Mouse (Mus musculus) intestine, embryonic 16.5 days (tissue): ENCODE results near the gene Cdk12. TPM values are rescaled to one million over a fixed set of nuclear protein-coding genes. Genes with fewer than 3 reads are reported as not detected.

Source experiments
- ATAC-seq: fragments of 200-750 bp; cut with Nextera tagmentation; 2 replicates; pipeline ENCODE4 v1.8.0; 2017; ENCODE audit warnings: moderate TSS enrichment, moderate library complexity
- H3K27ac ChIP-seq: fragments of 300-500 bp; sonication (generic); 2 replicates; pipeline ENCODE4 v1.5.1; 2014; ENCODE audit warnings: mild to moderate bottlenecking, low read length
- H3K27me3 ChIP-seq: fragments of 300-500 bp; sonication (generic); replicated peaks from 2 replicates; pipeline ENCODE4 v1.6.1; 2014; ENCODE audit warnings: low read length, control low read depth, mixed read lengths; ENCODE audit not compliant: control insufficient read depth, insufficient read depth
- H3K36me3 ChIP-seq: fragments of 300-500 bp; sonication (generic); 2 replicates; pipeline ENCODE4 v1.6.1; 2014; ENCODE audit warnings: low read length, control low read depth; ENCODE audit not compliant: control insufficient read depth, insufficient read depth
- H3K4me1 ChIP-seq: fragments of 300-500 bp; sonication (generic); 2 replicates; pipeline ENCODE4 v1.6.1; 2014; ENCODE audit warnings: low read length, control low read depth, mixed read lengths; ENCODE audit not compliant: control insufficient read depth, insufficient read depth
- H3K4me2 ChIP-seq: fragments of 300-500 bp; sonication (generic); 2 replicates; pipeline ENCODE4 v1.6.1; 2014; ENCODE audit warnings: low read depth, low read length, control low read depth
- H3K4me3 ChIP-seq: fragments of 300-500 bp; sonication (generic); 2 replicates; pipeline ENCODE4 v1.5.1; 2014; ENCODE audit warnings: mild to moderate bottlenecking, low read length
- H3K9ac ChIP-seq: fragments of 300-500 bp; sonication (generic); 2 replicates; pipeline ENCODE4 v1.6.1; 2014; ENCODE audit warnings: low read depth, low read length
- H3K9me3 ChIP-seq: fragments of 300-500 bp; sonication (generic); 2 replicates; pipeline ENCODE4 v1.6.1; 2016; ENCODE audit warnings: low read length, control low read depth; ENCODE audit not compliant: control insufficient read depth
- WGBS: fragments of 180-500 bp; shearing (Covaris S2); extraction: QIAGEN DNeasy Blood & Tissue Kit; methylation state at CpG from one replicate; pipeline ENCODE4 v1.1.7; 2014; 5-methylcytosine and 5-hydroxymethylcytosine counted together
- polyA plus RNA-seq: library from polyadenylated mRNA; unstranded; fragments of >200 nt; fragmentation: Nextera tagmentation; extraction: Ambion mirVana; gene quantifications from 2 replicates; pipeline ENCODE4 v1.2.1, GENCODE M21; 2015

Gene Cdk12
- polyA plus RNA-seq, 1 experiment from 2014 or later, result 6.2 TPM

DNA sequence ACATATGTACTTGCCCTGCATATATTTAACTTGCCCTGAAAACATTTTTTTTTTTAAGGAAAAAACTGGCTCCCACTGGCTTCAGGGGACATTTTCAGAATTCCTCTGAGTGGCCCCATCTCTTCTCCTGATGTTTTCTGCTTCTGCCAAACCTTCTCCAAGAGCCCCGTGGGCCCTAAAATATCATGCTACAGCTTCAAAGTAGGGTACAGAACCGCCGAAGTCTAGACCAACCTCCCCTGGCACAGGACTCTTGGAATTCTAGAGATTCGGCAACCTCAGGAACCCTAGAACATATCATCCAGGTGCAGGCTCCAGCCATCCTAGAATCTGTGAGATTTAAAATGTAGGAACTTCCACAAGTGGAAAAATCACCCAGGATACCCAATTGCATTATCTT is 116.7 kb downstream of the Cdk12 start:
- Histone ChIP-seq H3K4me3 (no peak overlapping the region), H3K4me2 (no peak overlapping the region), H3K9ac (no peak overlapping the region), H3K4me1 (no peaks in the 10 kb centered on the region), H3K27ac (no peak overlapping the region), H3K36me3 (no peaks in the 10 kb centered on the region), H3K27me3 (peaks cover 88% of the 10 kb centered on the region), H3K9me3 (no peaks in the 10 kb centered on the region)
- 16% methylated on average over 4 of the region's 4 CpGs for WGBS
- no peak for ATAC-seq

DNA sequence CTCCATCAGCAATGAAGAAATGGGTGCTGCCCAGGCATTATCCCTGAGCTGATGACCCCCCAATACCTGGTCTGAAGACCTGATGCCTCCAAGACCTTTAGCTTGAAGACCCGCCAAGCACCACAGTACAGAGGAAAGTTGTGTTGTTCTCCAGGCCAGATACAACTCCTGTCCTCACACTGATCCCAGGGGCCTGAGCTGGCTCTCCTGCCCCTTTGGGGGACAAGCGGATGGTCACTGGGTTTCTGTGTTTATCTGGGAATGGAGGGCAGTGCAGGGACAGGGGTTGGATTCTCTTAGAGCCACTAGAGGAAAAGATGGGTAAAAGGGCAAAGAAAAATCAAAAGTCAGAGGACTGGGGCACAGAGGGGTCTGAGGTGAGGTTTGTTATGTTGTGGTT is 117.1 kb downstream of the Cdk12 start:
- Histone ChIP-seq H3K4me1 (no peaks in the 10 kb centered on the region), H3K4me3 (no peak overlapping the region), H3K27ac (no peak overlapping the region), H3K36me3 (no peaks in the 10 kb centered on the region), H3K9me3 (no peaks in the 10 kb centered on the region), H3K4me2 (no peak overlapping the region), H3K27me3 (peaks cover 92% of the 10 kb centered on the region), H3K9ac (no peak overlapping the region)
- 6% methylated on average over 2 of the region's 2 CpGs for WGBS
- no peak for ATAC-seq

DNA sequence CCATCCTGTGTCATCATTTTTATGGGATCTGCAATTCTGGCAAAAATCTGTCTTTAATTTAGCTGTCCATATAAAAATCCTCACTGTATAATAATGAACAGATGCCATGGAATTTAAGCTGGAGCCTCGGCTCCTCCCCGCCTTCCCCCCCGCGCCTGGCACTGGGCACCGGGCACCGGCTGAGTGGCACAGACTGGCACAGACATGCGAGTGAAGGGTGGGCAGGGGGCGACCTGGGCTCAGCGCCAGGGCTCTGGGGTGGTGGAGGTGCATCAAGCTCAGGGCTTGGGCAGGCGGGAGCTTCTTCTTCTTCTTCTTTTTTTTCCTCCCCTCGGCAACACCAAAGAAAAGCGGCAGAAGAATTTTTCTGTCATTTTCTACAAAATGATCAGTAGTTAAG is 117.5 kb downstream of the Cdk12 start:
- peaks cover 94% of the 10 kb centered on the region for H3K27me3 ChIP-seq
- no peaks in the 10 kb centered on the region for H3K9me3 ChIP-seq
- H3K4me1 ChIP-seq, result no peaks in the 10 kb centered on the region

DNA sequence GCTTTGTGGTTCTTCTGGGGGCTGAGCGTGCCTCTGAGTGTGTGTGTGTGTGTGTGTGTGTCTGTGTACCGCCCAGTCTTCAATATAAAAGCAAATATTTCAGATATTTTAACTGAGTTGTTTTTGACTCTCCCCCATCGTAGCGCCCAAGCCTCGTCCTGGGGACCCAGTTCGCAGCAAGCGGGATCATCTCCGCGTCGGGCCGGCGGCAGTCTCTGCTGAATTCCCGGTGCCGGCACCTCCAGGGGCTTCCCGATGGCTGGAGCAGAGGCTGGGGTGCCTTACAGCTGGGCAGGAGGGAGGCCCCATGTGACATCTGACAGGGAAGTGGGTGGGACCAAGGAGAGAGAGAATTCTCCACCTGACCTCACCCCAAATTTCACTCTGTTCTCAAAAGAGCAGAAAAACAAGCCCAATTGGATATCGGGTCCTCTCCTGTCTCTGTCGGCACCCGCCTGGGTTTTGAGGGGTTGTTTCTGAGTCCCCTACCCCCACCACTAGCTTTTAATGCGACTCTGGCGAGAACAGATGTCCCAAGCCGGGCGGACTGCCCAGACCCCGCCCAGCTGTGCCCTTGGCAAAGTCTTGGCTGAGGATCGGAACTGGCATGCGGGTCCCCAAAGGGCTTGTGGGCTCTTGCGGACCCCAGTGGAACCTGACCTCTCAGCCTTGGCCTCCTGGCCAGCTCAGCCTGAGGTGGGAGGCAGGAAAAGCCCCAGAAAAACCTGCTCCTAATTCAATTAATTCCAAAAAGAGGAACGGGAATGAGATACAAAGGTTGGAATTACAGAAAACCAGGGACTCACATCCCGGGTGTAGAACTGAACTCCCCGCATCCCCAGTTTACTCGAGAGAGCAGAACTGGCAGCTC is 118.2 kb downstream of the Cdk12 start:
- no peak for ATAC-seq
- Histone ChIP-seq H3K36me3 (no peaks in the 10 kb centered on the region), H3K27me3 (peaks cover 95% of the 10 kb centered on the region), H3K9me3 (no peaks in the 10 kb centered on the region), H3K4me2 (no peak overlapping the region), H3K4me1 (no peaks in the 10 kb centered on the region), H3K27ac (no peak overlapping the region), H3K9ac (no peak overlapping the region), H3K4me3 (no peak overlapping the region)
- 2% methylated on average over 30 of the region's 30 CpGs for WGBS

More for the DNA sequence above, 117.5 kb downstream of the Cdk12 start:
- no peak overlapping the region for H3K27ac ChIP-seq
- no peak overlapping the region for H3K9ac ChIP-seq
- WGBS, result 16% methylated on average over 12 of the region's 12 CpGs
- no peak for ATAC-seq
- no peaks in the 10 kb centered on the region for H3K36me3 ChIP-seq
- no peak overlapping the region for H3K4me3 ChIP-seq
- H3K4me2 ChIP-seq, result no peak overlapping the region

DNA sequence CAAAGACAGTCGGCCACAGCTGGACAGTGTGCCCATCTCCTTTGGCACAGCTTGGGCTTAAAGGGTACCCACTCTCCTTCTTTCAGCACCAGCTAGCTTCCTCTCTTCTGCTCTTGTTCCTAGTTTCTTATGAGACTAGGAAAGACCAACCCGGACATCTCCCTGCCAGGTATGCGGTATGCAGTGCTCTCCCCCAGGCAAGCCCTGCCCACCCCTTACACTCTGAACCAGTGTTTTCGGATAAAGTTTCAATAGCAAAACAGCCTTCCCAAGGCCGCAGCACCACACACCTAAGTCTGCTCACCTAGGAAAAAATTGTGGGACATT is 118.8 kb downstream of the Cdk12 start:
- no peak overlapping the region for H3K4me2 ChIP-seq
- no peak overlapping the region for H3K9ac ChIP-seq
- no peaks in the 10 kb centered on the region for H3K9me3 ChIP-seq
- no peak for ATAC-seq
- 9% methylated on average over 5 of the region's 5 CpGs for WGBS
- no peak overlapping the region for H3K4me3 ChIP-seq
- H3K27ac ChIP-seq, result no peak overlapping the region
- H3K36me3 ChIP-seq, result no peaks in the 10 kb centered on the region
- no peaks in the 10 kb centered on the region for H3K4me1 ChIP-seq
- H3K27me3 ChIP-seq, result peaks cover 93% of the 10 kb centered on the region

DNA sequence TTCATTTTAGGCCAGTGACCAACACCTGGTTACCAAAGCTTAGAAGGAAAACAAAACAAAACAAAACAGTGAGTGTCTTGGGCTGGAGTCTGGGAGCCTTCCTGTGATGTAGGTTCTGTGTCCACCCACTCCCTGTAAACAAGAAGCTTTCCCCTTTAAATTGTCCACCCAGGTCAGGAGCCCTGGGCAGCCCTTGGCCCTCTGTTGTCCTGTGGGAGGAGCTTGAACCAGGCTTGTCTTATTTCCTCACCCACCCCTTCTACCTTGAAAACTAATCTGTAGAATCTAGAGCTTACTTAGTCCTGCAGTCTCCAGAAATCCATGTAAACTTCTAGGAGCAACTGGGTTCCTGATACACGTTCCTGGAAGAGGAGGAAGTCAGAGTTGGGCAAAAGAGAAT is 119.3 kb downstream of the Cdk12 start:
- no peak overlapping the region for H3K9ac ChIP-seq
- WGBS, result 7% methylated on average over 1 of the region's 1 CpGs

DNA sequence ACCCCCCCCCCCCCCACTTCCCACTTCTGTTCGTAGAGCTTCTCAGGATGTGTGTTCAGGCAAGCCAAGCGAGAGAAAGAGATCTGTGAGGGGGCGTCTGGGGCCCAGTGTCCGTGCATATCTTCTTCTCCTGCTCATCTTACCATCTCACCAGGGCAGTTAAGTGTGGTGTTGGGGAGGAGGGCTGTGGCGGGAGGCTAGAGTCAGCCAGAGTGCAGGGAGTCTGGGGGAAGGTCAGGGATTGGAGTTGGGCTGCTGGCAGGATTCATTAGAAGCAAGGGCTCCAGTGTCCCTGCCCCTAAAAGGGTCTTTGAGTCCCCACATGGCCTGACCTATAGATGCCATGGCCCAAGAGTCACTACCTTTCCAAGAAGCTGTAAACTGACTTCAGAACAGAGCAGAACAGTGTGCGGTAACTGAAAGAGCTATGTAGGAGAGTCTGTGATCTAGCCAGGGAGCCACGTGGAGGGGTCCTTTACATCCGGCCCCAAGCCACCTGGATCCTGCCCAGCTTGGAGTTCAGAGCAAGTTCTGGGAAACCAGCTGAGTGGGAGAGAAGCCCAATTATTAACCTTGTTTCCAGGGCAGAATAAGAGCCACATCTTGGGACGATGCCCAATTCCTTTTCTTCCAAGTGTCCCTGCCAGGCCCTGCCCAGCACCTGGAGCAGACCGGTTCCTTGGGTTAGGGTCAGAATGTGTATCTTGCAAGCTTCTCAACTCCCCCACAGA is 120.4 kb downstream of the Cdk12 start:
- H3K4me1 ChIP-seq, result peaks cover 15% of the 10 kb centered on the region
- no peaks in the 10 kb centered on the region for H3K9me3 ChIP-seq
- 3% methylated on average over 10 of the region's 10 CpGs for whole genome bisulfite sequencing
- no peak for ATAC-seq
- H3K9ac ChIP-seq, result no peak overlapping the region
- no peak overlapping the region for H3K27ac ChIP-seq
- no peak overlapping the region for H3K4me2 ChIP-seq
- no peak overlapping the region for H3K4me3 ChIP-seq
- no peaks in the 10 kb centered on the region for H3K36me3 ChIP-seq
- H3K27me3 ChIP-seq, result peaks cover 95% of the 10 kb centered on the region

More for the DNA sequence above, 119.3 kb downstream of the Cdk12 start:
- Histone ChIP-seq H3K36me3 (no peaks in the 10 kb centered on the region), H3K4me2 (no peak overlapping the region), H3K9me3 (no peaks in the 10 kb centered on the region), H3K27ac (no peak overlapping the region), H3K27me3 (peaks cover 93% of the 10 kb centered on the region), H3K4me3 (no peak overlapping the region), H3K4me1 (peaks cover 3% of the 10 kb centered on the region; the same call in 1 of the 2 replicates)
- no peak for ATAC-seq

DNA sequence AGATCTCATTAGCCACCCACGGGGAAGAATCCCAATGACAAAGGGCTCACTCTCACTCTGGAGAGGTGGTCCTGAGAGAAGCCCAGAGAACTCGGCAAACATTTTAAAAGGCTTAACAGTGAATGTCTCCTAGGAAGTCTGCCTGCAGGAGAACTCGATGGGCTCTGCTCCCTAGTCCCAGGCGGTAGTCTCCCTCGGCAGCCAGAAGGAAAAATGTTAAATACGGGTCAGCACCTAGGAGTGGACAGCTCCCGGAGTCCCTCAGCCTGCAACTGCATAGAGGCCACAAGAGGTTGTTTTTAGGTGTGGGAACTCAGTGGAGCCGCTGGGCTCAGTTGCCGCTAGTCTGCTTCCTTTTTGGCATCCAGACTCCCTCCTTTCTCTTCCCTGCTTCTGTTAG is 121.1 kb downstream of the Cdk12 start:
- no peak overlapping the region for H3K27ac ChIP-seq

DNA sequence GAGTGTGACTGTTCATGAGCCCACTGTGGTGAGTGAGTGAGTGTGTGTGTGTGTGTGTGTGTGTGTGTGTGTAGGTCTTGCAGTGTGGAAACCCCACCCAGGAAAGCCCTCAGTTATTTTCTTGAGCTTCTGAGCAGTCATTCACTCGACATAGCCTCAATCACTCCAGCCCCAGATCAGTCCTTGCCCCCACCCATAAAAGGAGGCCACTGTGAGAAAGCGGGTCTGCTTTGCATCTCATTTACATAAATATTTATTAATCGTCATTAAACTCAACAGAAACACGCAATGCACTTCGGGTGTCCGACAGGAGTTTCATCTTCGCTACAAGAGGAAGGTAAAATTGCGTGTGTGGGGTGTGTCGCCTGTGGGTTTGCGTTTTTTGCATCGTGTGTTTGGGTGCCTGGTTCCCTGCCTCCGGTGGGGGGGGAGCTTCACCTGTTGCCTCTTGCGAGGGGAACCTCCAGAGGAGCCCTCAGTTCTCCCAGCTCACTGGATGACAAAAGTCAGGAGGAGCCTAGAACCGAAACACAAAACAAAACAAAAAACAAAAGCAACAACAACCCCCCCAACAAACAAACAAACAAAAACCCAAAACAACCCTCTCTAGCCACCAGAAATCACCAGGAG is 122.4 kb downstream of the Cdk12 start:
- peaks cover 20% of the 10 kb centered on the region for H3K4me1 ChIP-seq
- no peak overlapping the region for H3K4me3 ChIP-seq
- no peaks in the 10 kb centered on the region for H3K9me3 ChIP-seq
- H3K36me3 ChIP-seq, result no peaks in the 10 kb centered on the region
- H3K27me3 ChIP-seq, result peaks cover 96% of the 10 kb centered on the region
- no peak overlapping the region for H3K9ac ChIP-seq
- ATAC-seq, result no peak
- WGBS, result 6% methylated on average over 14 of the region's 14 CpGs
- H3K4me2 ChIP-seq, result no peak overlapping the region
- no peak overlapping the region for H3K27ac ChIP-seq

More for the DNA sequence above, 121.1 kb downstream of the Cdk12 start:
- H3K9ac ChIP-seq, result no peak overlapping the region
- H3K9me3 ChIP-seq, result no peaks in the 10 kb centered on the region
- peaks cover 95% of the 10 kb centered on the region for H3K27me3 ChIP-seq
- H3K4me3 ChIP-seq, result no peak overlapping the region
- ATAC-seq, result no peak
- 2% methylated on average over 9 of the region's 9 CpGs for WGBS
- peaks cover 20% of the 10 kb centered on the region for H3K4me1 ChIP-seq
- no peak overlapping the region for H3K4me2 ChIP-seq
- H3K36me3 ChIP-seq, result no peaks in the 10 kb centered on the region
